Mouse (Mus musculus) retina, postnatal 1 day (tissue): ENCODE results near the gene Ubl7.

Source experiments
- DNase-seq: peaks from one replicate; pipeline ENCODE4 v3.0.0-alpha.2; 2012

The Ubl7 gene

DNA sequence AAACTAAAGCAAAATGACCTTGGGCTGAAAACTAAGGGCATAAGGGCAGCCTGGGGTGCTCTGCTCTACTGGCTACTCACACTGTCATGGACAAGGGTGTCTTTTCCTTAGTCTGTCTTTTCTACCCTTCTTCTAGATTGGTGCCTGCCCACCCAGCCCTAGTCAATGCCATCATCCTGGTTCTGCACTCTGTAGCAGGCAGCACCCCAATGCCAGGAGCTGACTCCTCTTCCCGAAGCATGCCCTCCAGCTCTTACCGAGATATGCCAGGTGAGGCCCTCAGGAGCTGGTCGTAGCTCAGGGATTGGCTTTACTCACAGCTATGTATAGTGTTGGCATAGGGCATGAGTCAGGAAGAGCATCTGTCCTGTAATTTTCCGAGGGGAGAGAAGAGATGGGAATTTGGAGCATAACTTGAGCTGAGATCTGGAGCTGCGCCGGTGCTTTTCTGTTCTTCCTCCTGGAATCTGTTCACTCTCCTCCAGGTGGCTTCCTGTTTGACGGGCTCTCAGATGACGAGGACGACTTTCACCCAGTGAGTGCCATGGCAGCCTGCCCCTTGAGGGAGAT, 10.8 kb downstream of the Ubl7 start:
- no peak for DNase-seq

- no peak for DNase-seq
These were observed 11.6 kb downstream of the Ubl7 start for GRCm38 (mm10) chr9:57922381-57922780.

GRCm38 (mm10) chr9:57923046-57923445, 12.3 kb downstream of the Ubl7 start:
- no peak for DNase-seq

GRCm38 (mm10) chr9:57931166-57931767, 20.5 kb downstream of the Ubl7 start:
- no peak for DNase-seq

- DNase-seq, result no peak
These were observed 21.5 kb downstream of the Ubl7 start for GRCm38 (mm10) chr9:57932253-57932652.

DNA sequence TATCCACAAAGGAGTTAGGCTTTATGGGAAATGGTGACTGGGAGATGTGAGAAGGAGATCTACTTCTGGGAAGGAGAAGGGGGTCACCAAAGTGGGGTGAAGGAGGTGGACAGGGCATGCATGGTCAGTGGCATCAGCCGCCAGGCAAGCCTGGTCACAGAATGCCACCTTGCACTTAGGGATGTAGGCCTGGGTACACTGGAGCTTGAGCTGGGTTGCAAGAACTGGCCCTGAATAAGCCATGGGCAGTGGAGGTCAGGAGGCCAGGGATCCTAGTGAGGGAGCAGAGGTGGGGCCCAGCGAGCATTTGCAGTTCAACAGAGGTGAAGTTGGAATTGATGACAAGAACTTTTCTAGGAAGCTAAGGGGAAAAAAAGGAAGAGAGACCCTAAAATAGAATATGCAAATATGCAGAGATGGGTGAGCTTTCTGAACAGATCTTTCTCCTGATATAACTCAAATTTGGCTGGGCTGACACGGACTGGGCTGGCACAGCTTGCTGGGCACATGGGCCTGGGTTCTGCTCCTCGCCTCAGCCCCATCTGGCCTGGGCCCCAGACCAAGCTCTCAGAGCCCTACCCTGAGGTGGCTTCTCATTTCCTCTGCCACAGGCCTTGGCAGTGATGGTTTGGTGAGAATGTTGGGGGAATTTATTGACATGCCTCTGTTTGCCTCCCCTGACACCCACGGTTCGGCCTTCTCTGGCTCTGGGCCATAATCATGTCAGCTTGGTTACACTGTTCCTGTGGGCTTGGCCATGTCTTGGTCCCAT, 22.2 kb downstream of the Ubl7 start:
- no peak for DNase-seq

DNA sequence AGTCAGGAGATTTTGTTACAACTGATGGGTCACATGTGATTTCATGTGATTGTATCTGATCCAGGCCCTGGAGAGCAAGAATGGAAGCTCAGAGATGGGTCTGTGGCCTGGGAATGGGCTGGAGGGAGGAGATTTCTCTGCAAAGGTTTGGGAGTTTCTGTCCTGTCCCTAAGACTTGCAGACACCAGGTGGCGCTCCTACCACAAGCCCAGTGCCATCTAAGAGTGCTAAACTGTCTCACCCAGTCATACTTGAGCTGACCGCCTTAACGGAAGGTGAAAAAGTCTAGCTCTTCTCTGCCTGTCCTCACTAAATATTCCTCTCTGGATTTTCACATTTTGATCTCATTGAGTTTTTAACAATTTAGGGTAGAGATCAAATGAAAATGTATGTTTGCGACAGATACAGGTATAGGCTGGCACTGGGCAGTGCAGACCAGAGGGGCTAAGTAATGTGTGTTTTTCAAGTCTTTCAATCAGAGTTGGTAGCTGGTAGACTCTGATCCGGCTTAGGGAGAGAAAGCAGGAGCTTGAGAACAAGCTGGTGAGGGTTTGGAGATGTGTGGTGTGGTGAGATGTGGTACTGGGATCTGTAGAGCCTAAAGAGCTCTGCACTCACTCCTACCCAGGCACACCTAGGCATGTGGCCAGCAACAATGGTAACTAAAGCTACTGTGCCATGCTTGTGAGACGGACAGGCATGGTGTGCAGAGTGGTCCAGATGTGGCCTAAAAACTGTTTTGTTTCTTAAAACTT, 25.1 kb downstream of the Ubl7 start:
- DNase-seq, result peak; percentile 88

GRCm38 (mm10) chr9:57937171-57937570, 26.4 kb downstream of the Ubl7 start:
- DNase-seq, result no peak

- DNase-seq, result no peak
These were observed 26.9 kb downstream of the Ubl7 start for GRCm38 (mm10) chr9:57937651-57938050.

GRCm38 (mm10) chr9:57938225-57939055, 27.7 kb downstream of the Ubl7 start:
- no peak for DNase-seq

- DNase-seq, result peak; percentile 87
These were observed 28.9 kb downstream of the Ubl7 start, which contains the start of gene Sema7a for GRCm38 (mm10) chr9:57939431-57940348. Gene Sema7a, plus strand, starts transcription at chr9:57940112.

- no peak for DNase-seq
These were observed 29.6 kb downstream of the Ubl7 start for GRCm38 (mm10) chr9:57940349-57940794.

DNA sequence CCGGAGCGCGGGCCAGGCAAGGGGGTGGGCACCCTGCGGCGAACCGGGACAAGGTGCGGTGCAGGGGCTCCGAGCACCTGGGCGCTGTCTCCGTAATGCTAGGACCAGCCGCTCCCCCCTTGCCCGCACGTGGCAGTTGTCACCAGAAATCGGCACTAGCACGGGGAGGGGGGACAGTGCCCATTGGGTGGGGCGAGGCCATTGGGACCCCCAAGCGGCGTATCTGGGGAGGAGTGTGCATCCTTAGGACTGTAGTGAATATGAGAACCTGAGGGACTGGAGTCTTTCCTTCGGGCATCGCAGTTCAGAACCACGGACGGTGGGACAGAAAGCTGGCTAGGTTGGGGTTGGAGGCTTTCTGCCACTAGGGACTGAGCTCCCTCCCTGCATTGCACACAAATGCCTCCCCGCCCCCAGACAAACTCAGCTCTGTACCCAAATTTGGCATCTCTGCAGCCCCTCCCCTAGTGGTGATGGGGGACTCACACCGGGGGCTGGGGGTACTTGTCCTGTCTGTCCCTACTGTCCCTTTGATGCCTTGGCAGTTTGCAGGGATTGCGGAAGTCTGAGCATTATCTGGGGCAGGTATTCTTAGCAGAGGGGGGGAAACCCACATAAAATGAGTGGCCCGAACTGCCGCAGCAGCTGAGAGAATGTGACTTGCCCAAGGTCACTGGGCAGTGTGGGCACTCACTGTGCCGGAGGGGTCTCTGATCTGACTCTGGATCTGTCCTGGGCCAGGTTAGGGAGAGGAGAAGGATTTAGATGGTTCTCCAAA, 30.3 kb downstream of the Ubl7 start:
- DNase-seq, result peak; percentile 38

GRCm38 (mm10) chr9:57942039-57942438, 31.3 kb downstream of the Ubl7 start:
- DNase-seq, result peak; percentile 28

GRCm38 (mm10) chr9:57943067-57943466, 32.3 kb downstream of the Ubl7 start:
- no peak for DNase-seq

GRCm38 (mm10) chr9:57944572-57944971, 33.8 kb downstream of the Ubl7 start:
- peak; percentile 74 for DNase-seq

GRCm38 (mm10) chr9:57945771-57946616, 35.2 kb downstream of the Ubl7 start:
- peak; percentile 85 for DNase-seq

- no peak for DNase-seq
These were observed 36.7 kb downstream of the Ubl7 start for GRCm38 (mm10) chr9:57947381-57948030.
